Mouse (Mus musculus) spleen, adult 2 months (tissue): ENCODE data around the gene Ecpas.

Experiments
- CTCF ChIP-seq: fragments of 200-500 bp; IDR thresholded peaks from 2 replicates; pipeline ENCODE4 v1.5.1; 2011; ENCODE audit warnings: mild to moderate bottlenecking, inconsistent platforms; ENCODE audit not compliant: insufficient read depth, insufficient read length, insufficient replicate concordance; ENCODE audit errors: extremely low read depth
- POLR2A ChIP-seq: fragments of 200-500 bp; IDR thresholded peaks from 2 replicates; pipeline ENCODE4 v1.6.1; 2011; ENCODE audit warnings: low read depth, low read length, inconsistent platforms

- no peak for TF ChIP-seq CTCF
- no peak for TF ChIP-seq POLR2A
These were observed 163.0 kb downstream of the Ecpas start for GRCm38 (mm10) chr4:58749510-58749909.
